8 mouse cellular contexts compared by ENCODE assay signal in the genomic region with DNA sequence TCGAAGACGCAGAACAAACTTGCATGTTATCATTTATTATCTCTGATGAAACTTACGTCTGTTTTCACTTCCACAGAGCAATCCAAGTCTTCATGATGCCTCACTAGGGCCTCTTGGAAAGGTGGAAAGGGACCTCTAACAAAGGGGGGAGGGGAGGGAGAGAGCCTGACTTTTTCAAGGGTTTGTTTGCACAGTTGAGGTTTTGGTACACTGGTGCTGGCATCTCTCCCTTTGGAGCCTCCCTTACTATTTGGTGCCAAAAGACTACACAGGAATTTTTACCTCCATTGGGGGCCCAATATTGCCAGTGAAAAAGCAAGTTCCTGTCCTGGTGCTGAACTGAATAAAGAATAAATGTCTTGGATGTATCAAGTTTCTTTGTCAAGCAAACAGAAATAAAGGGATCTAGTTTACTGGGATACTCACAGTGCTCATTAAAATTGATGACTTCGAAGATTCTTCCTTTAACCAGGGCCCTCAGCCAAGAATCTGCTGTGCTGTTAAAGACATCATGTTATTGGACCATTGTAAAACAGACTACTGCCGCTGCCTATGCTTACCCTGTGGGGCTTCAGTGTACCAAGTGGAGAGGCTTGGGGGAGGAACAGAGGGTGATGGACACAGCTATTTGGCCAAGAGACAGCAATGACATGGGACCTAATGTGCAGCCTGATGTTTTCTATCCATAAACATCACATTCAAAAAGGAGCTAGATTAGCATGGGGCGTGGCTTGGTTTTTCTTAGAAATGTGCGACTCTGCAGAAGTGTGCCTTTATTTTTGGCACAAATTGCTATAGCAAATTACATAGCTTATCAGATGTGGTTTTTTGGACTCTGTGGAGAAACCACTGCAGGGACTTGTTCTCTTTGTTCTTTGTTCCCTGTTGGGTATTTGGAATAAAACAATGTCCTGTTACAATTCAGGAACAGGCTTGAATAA.
DNase-seq lines count a peak whose midpoint lies in the region; ATAC-seq and TF ChIP-seq lines count a peak whose summit lies in the region.

No protein-coding gene starts in this region.

- H3K27me3 ChIP-seq in kidney, postnatal 0 days (ENCODE audit: insufficient read depth, low read length): no peaks in the 10 kb centered on the region
- no peaks in the 10 kb centered on the region for H3K27me3 ChIP-seq in MEL (ENCODE audit: control insufficient read depth in 1 of 2, insufficient read depth in 2 of 2, low read length in 2 of 2)
- H3K27me3 ChIP-seq in liver, embryonic 16.5 days (ENCODE audit: control insufficient read depth, insufficient read depth, low read depth, low read length): no peaks in the 10 kb centered on the region

- TF ChIP-seq RAD21 in MEL (IDR thresholded peaks at IDR 0.05; ENCODE audit: low read depth, low read length): no peak

- peaks cover 21% of the 10 kb centered on the region for H3K4me1 ChIP-seq in kidney, postnatal 0 days (replicated peaks; ENCODE audit: insufficient read depth, low read length)
- H3K4me1 ChIP-seq in MEL (ENCODE audit: control insufficient read depth in 1 of 2, insufficient read depth in 2 of 2, low read length in 2 of 2): peaks cover 2 to 29% of the 10 kb centered on the region in 2 experiments; a peak in 3 of 4 replicates
- H3K4me1 ChIP-seq in liver, embryonic 16.5 days (ENCODE audit: control insufficient read depth, low read depth, low read length): peaks cover 26% of the 10 kb centered on the region

- H3K4me2 ChIP-seq in kidney, postnatal 0 days (ENCODE audit: low read length): no peak overlapping the region
- peak overlapping the region; percentile 15 for H3K4me2 ChIP-seq in liver, embryonic 16.5 days (ENCODE audit: low read depth, low read length)

- ATAC-seq in kidney, postnatal 0 days (replicated peaks; ENCODE audit: low FRiP score, low read depth): no peak
- ATAC-seq in liver, embryonic 16.5 days (ENCODE audit: low read depth): peak; percentile 58

- TF ChIP-seq POLR2A in MEL (IDR thresholded peaks at IDR 0.05; ENCODE audit: control insufficient read depth in 1 of 2, insufficient read depth in 1 of 2, low read depth in 1 of 2, low read length in 2 of 2, poor library complexity in 1 of 2): no peak

- WGBS in kidney, postnatal 0 days: 43% methylated on average over 7 of the region's 7 CpGs
- 28% methylated on average over 7 of the region's 7 CpGs for WGBS in liver, embryonic 16.5 days (ENCODE audit: insufficient replicate concordance)

- H3K4me3 ChIP-seq in kidney, postnatal 0 days (replicated peaks; ENCODE audit: low read depth, low read length): no peak overlapping the region
- H3K4me3 ChIP-seq in MEL (ENCODE audit: control insufficient read depth in 1 of 2, insufficient read depth in 1 of 2, low read depth in 2 of 2, low read length in 2 of 2): no peak overlapping the region
- no peak overlapping the region for H3K4me3 ChIP-seq in liver, embryonic 16.5 days (ENCODE audit: low read depth, low read length)

- no peaks in the 10 kb centered on the region for H3K36me3 ChIP-seq in kidney, postnatal 0 days (ENCODE audit: insufficient read depth, low read length)
- H3K36me3 ChIP-seq in MEL (ENCODE audit: control insufficient read depth in 1 of 2, insufficient read depth in 2 of 2, low read length in 2 of 2): peaks cover 0 to 27% of the 10 kb centered on the region in 2 experiments; a peak in 2 of 4 replicates
- no peaks in the 10 kb centered on the region for H3K36me3 ChIP-seq in liver, embryonic 16.5 days (ENCODE audit: control insufficient read depth, insufficient read depth)

- peak; percentile 74 for DNase-seq in kidney, postnatal 0 days (ENCODE audit: low spot score)
- DNase-seq in kidney, adult 18-20 months: no peak
- DNase-seq in MEL (ENCODE audit: low read depth, low spot score): peak; percentile 90
- DNase-seq in brain, embryonic 18.5 days (ENCODE audit: low read depth, low spot score): peak; percentile 6
- DNase-seq in B cell, adult 2 months: no peak
- DNase-seq in urinary bladder, postnatal 10 days (ENCODE audit: low spot score): no peak
- DNase-seq in adrenal gland, postnatal 25 days: no peak

- no peaks in the 10 kb centered on the region for H3K9me3 ChIP-seq in kidney, postnatal 0 days (replicated peaks; ENCODE audit: low read length)
- no peaks in the 10 kb centered on the region for H3K9me3 ChIP-seq in MEL (replicated peaks; ENCODE audit: insufficient read depth, low read length)
- H3K9me3 ChIP-seq in liver, embryonic 16.5 days (replicated peaks; ENCODE audit: control insufficient read depth, low read length): no peaks in the 10 kb centered on the region

- peak; percentile 87 for TF ChIP-seq EP300 in MEL (IDR thresholded peaks at IDR 0.05; ENCODE audit: low read depth in 1 of 2, low read length in 2 of 2)

- TF ChIP-seq CTCF in kidney, postnatal 0 days (IDR thresholded peaks at IDR 0.05; ENCODE audit: low read depth): no peak
- no peak for TF ChIP-seq CTCF in MEL (IDR thresholded peaks at IDR 0.05 in 2 of 3, conservative IDR thresholded peaks at IDR 0.05 in 1 of 3; ENCODE audit: control insufficient read depth in 1 of 3, insufficient read depth in 1 of 3, low read depth in 2 of 3, low read length in 3 of 3, poor library complexity in 1 of 3, severe bottlenecking in 1 of 3)

- no peak overlapping the region; the same call in 1 of the 2 replicates for H3K27ac ChIP-seq in kidney, postnatal 0 days
- H3K27ac ChIP-seq in MEL (ENCODE audit: control insufficient read depth, low read depth, low read length): peak overlapping the region; percentile 55
- H3K27ac ChIP-seq in liver, embryonic 16.5 days (ENCODE audit: low read length): 0 out of 2 replicates have a peak overlapping the region, but pooled peaks have one; percentile 23

- H3K9ac ChIP-seq in kidney, postnatal 0 days (ENCODE audit: low read depth, low read length): no peak overlapping the region
- no peak overlapping the region for H3K9ac ChIP-seq in MEL (ENCODE audit: control insufficient read depth, low read depth, low read length, poor library complexity, severe bottlenecking)
- no peak overlapping the region for H3K9ac ChIP-seq in liver, embryonic 16.5 days (ENCODE audit: low read depth, low read length)

- no peaks in the 10 kb centered on the region for H3K79me2 ChIP-seq in MEL (ENCODE audit: control insufficient read depth, insufficient read depth, low read length, poor library complexity)

TF ChIP-seq in MEL, 35 proteins besides CTCF, POLR2A, EP300 and RAD21:
- TF ChIP-seq SIN3A (IDR thresholded peaks at IDR 0.05; ENCODE audit: low read length): peak; percentile 88
- no peak for TF ChIP-seq ZC3H11A (IDR thresholded peaks at IDR 0.05; ENCODE audit: low read depth, low read length)
- no peak for TF ChIP-seq MYC (IDR thresholded peaks at IDR 0.05; ENCODE audit: low read depth, low read length)
- TF ChIP-seq TBP (IDR thresholded peaks at IDR 0.05; ENCODE audit: low read depth, low read length): no peak
- TF ChIP-seq GATA1 (IDR thresholded peaks at IDR 0.05; ENCODE audit: low read depth, low read length): peak; percentile 95
- TF ChIP-seq GABPA (IDR thresholded peaks at IDR 0.05; ENCODE audit: low read depth, low read length): no peak
- TF ChIP-seq BHLHE40 (IDR thresholded peaks at IDR 0.05; ENCODE audit: borderline replicate concordance, low read depth, low read length): peak; percentile 83; the same call in 1 of the 2 replicates
- TF ChIP-seq RCOR1 (IDR thresholded peaks at IDR 0.05; ENCODE audit: low read depth, low read length): peak; percentile 91
- TF ChIP-seq MYB (IDR thresholded peaks at IDR 0.05; ENCODE audit: low read depth, low read length): no peak
- TF ChIP-seq MEF2A (IDR thresholded peaks at IDR 0.05; ENCODE audit: extremely low read depth, insufficient replicate concordance, low read depth, low read length, poor library complexity, severe bottlenecking): peak; percentile 87; the same call in 1 of the 2 replicates
- peak; percentile 70; the same call in 1 of the 2 replicates for TF ChIP-seq MAFK (IDR thresholded peaks at IDR 0.05; ENCODE audit: borderline replicate concordance, low read depth, low read length)
- peak; percentile 29; the same call in 1 of the 2 replicates for TF ChIP-seq TAL1 (IDR thresholded peaks at IDR 0.05; ENCODE audit: low read length)
- no peak for TF ChIP-seq CHD2 (IDR thresholded peaks at IDR 0.05; ENCODE audit: low read length)
- peak; percentile 92 for TF ChIP-seq ETS1 (IDR thresholded peaks at IDR 0.05; ENCODE audit: low read depth, low read length)
- TF ChIP-seq USF1 (IDR thresholded peaks at IDR 0.05; ENCODE audit: low read depth, low read length): no peak
- TF ChIP-seq TCF12 (IDR thresholded peaks at IDR 0.05; ENCODE audit: low read depth, low read length): peak; percentile 73

Comparison
In these comparisons a context has a peak if more than half of its experiments do, and no peak if none do; other contexts are left out.
1. DNase-seq: peak in kidney, postnatal 0 days (single experiment), MEL (single experiment) and brain, embryonic 18.5 days (single experiment); none in kidney, adult 18-20 months (single experiment), B cell, adult 2 months (0 of 2), urinary bladder, postnatal 10 days (single experiment) and adrenal gland, postnatal 25 days (single experiment).